Mouse (Mus musculus) cerebellum, adult 2 months (tissue): ENCODE results near the gene Gm45337. TPM values are rescaled to one million over a fixed set of nuclear protein-coding genes. Genes with fewer than 3 reads are reported as not detected.
"Not testable (repeated sequence)": the region's sequence is repeated elsewhere in the genome, so short reads cannot be mapped to it uniquely, and the experiment has no call there.

Experiments
- DNase-seq, 2 experiments: peaks; one replicate each; pipeline ENCODE4 v3.0.0; 2021
- H3K27ac ChIP-seq: fragments of 200-500 bp; 2 replicates; pipeline ENCODE4 v1.5.1; 2012; ENCODE audit warnings: low read length, control low read depth, inconsistent platforms; ENCODE audit not compliant: insufficient read depth
- H3K27me3 ChIP-seq: fragments of 200-500 bp; 2 replicates; pipeline ENCODE4 v1.6.1; 2012; ENCODE audit warnings: inconsistent platforms, mild to moderate bottlenecking, low read length, moderate library complexity; ENCODE audit not compliant: control insufficient read depth, insufficient read depth
- H3K4me1 ChIP-seq: fragments of 200-500 bp; 2 replicates; pipeline ENCODE4 v1.6.1; 2011; ENCODE audit warnings: low read length; ENCODE audit not compliant: control insufficient read depth, insufficient read depth
- H3K4me3 ChIP-seq: fragments of 200-500 bp; replicated peaks from 2 replicates; pipeline ENCODE3; 2011; ENCODE audit warnings: mild to moderate bottlenecking, low read depth, low read length, control low read depth; ENCODE audit not compliant: insufficient read depth
- CTCF ChIP-seq: fragments of 200-500 bp; IDR thresholded peaks from 2 replicates; pipeline ENCODE4 v1.5.1; 2011; ENCODE audit warnings: low read depth, mild to moderate bottlenecking, control low read depth, low read length, moderate library complexity, borderline replicate concordance; ENCODE audit not compliant: insufficient read depth
- POLR2A ChIP-seq: fragments of 200-500 bp; IDR thresholded peaks from 2 replicates; pipeline ENCODE4 v1.6.1; 2011; ENCODE audit warnings: low read length, control low read depth, borderline replicate concordance; ENCODE audit not compliant: insufficient read depth
- WGBS: fragments of 180-500 bp; shearing (Covaris S2); methylation state at CpG from one replicate; pipeline ENCODE4 v1.1.7; 2018; 5-methylcytosine and 5-hydroxymethylcytosine counted together
- polyA plus RNA-seq: library from polyadenylated mRNA; depleted of rRNA; stranded (reverse); fragments of >200 nt; gene quantifications from 2 replicates; pipeline ENCODE4 v1.2.3, GENCODE M21; 2012

Gene Gm45337
- polyA plus RNA-seq, 1 experiment = not detected

- no peaks in the 10 kb centered on the region for H3K4me1 ChIP-seq
- H3K27me3 ChIP-seq = no peaks in the 10 kb centered on the region
- no peak overlapping the region for H3K4me3 ChIP-seq
- no peak overlapping the region for H3K27ac ChIP-seq
- TF ChIP-seq CTCF (no peak), POLR2A (no peak)
- no peak for DNase-seq
- 86% methylated on average over 3 of the region's 3 CpGs for WGBS
Observed at GRCm38 (mm10) chr7:142159366-142159765, 15.0 kb upstream of the Gm45337 start.

GRCm38 (mm10) chr7:142157013-142157412, 12.6 kb upstream of the Gm45337 start, which contains the start of gene Gm29735:
Gene Gm29735, minus strand, starts transcription at chr7:142157113.
- WGBS = 50% methylated on average over 2 of the region's 2 CpGs
- H3K4me3 ChIP-seq = not testable (repeated sequence)

DNA sequence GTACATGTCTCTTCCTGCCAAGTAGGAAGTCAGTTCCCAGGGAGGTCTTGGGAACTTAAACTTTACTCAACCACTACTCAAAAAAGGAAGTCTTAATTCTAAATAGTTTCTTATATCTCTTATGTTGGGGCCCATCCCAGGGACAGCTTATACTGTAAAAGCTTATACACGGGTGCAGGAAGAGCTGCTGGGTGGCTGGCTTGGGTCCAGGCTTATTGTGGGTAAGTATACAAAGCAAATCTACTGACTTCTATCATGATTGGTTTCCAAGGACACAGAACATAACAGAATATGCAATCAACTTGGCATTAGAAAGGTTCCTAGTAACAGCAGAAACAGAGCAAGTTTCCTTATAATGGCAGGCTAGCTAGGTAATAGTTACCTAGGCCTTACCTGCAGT, 10.9 kb upstream of the Gm45337 start:
- TF ChIP-seq CTCF = no peak
- TF ChIP-seq POLR2A = no peak
- H3K4me3 ChIP-seq = no peak overlapping the region

More at GRCm38 (mm10) chr7:142157013-142157412, 12.6 kb upstream of the Gm45337 start, which contains the start of gene Gm29735:
- not testable (repeated sequence) for H3K27ac ChIP-seq, H3K4me1 ChIP-seq, H3K27me3 ChIP-seq, DNase-seq

DNA sequence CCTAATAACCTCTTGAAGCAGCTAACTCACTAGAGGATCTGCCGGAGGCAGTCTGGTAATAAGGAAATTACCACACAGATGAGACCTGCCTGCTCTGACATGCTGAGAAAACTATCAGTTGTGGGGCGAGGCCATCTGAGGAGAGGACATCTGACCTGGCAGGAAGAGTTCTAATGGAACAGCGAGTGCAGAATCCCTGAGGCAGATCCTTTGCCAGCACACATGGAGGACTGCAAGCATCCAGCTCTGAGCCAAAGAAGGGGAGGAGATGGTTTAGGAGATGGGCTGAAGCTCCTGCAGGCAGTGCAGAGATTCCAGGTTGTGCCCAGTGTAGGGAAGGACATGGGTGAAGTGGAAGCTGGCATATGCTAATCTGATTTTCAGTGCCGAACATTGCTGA, 7.8 kb upstream of the Gm45337 start:
- no peak for TF ChIP-seq CTCF
- TF ChIP-seq POLR2A = no peak
- DNase-seq = peak in 1 of 2 experiments; percentile 2
- 35% methylated on average over 4 of the region's 4 CpGs for WGBS
- H3K27ac ChIP-seq = no peak overlapping the region
- no peaks in the 10 kb centered on the region for H3K27me3 ChIP-seq
- no peaks in the 10 kb centered on the region for H3K4me1 ChIP-seq
- no peak overlapping the region for H3K4me3 ChIP-seq

More for the DNA sequence above, 10.9 kb upstream of the Gm45337 start:
- no peak overlapping the region for H3K27ac ChIP-seq
- H3K27me3 ChIP-seq = no peaks in the 10 kb centered on the region
- H3K4me1 ChIP-seq = no peaks in the 10 kb centered on the region
- no peak for DNase-seq
- 25% methylated on average over 1 of the region's 1 CpGs for WGBS

- Histone ChIP-seq H3K27ac (no peak overlapping the region), H3K27me3 (no peaks in the 10 kb centered on the region), H3K4me1 (no peaks in the 10 kb centered on the region), H3K4me3 (no peak overlapping the region)
- DNase-seq = no peak
- TF ChIP-seq CTCF (no peak), POLR2A (no peak)
Observed at GRCm38 (mm10) chr7:142148633-142149032, 4.2 kb upstream of the Gm45337 start.

GRCm38 (mm10) chr7:142146033-142146432, 1.6 kb upstream of the Gm45337 start:
- Histone ChIP-seq H3K4me3 (no peak overlapping the region), H3K27ac (no peak overlapping the region), H3K4me1 (no peaks in the 10 kb centered on the region), H3K27me3 (no peaks in the 10 kb centered on the region)
- TF ChIP-seq POLR2A (no peak), CTCF (0 out of 2 replicates have a peak, but pooled peaks have one; percentile 6)
- peak; percentile 15 to 26 for DNase-seq
- 10% methylated on average over 1 of the region's 1 CpGs for WGBS

DNA sequence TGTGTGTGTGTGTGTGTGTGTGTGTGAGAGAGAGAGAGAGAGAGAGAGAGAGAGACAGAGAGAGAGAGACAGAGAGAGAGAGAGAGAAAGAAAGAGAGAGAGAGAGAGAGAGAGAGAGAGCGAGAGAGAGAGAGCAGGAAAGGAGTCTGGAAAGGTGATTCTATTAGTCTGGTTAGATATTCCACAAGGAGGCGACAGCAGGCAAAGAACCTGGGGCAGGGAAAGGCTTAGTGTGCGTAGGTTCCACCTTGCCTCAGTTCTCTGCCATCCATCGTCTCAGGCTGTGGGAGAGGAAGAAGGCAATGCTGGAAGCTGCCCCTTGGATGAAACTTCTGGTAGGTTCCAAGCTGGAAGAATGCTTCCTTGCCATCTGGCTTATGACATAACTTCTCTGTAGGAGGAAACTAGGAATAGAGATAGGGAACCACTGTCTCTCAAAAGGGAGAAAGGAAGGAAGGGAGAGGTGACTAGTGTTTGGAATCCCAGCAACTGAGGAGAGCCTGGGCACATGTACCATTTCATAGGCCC, 1.1 kb upstream of the Gm45337 start:
- DNase-seq = no peak
- WGBS = 46% methylated on average over 4 of the region's 4 CpGs
- H3K27me3 ChIP-seq = no peaks in the 10 kb centered on the region
- H3K27ac ChIP-seq = no peak overlapping the region
- no peak overlapping the region for H3K4me3 ChIP-seq
- no peak for TF ChIP-seq CTCF
- TF ChIP-seq POLR2A = no peak
- no peaks in the 10 kb centered on the region for H3K4me1 ChIP-seq

GRCm38 (mm10) chr7:142143506-142144010, 849 bp downstream of the Gm45337 start:
- not testable (repeated sequence) for H3K27ac ChIP-seq, H3K27me3 ChIP-seq, H3K4me1 ChIP-seq, H3K4me3 ChIP-seq, DNase-seq
- 68% methylated on average over 1 of the region's 1 CpGs for WGBS
